23 mouse cellular contexts compared by ENCODE assay signal in the genomic region with DNA sequence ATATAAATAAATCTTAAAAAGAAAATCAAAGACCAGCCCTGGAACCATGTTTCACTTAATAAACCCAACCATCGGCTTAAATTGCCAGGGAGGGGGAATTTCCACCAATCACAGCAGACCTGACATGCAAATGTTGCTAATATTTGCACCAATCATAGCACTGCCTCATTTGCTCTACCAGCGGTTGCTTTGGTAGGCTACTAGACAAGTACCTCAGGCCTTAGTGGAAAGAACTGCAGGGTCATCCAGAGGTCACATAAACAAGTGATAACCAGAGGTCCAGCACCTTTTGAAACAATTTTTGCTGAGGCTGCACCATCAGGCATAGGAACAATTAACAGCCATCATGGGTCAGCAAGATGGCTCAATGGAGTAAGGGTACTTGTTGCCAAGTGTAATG. TPM values are rescaled to one million over a fixed set of nuclear protein-coding genes. Genes with fewer than 3 reads are reported as not detected.
DNase-seq lines count a peak whose midpoint lies in the region; ATAC-seq and TF ChIP-seq lines count a peak whose summit lies in the region.
"Had no signal": no experiment of that assay in that cellular context is flagged by ENCODE, and none has a peak within 500 bp of the region (broad histone marks: within the 10 kb centered on the region; RNA-seq: fewer than 3 reads in every experiment).

No protein-coding gene starts in this region.

- peaks cover 4% of the 10 kb centered on the region; the same call in 1 of the 2 replicates for H3K36me3 ChIP-seq in liver, adult 2 months (ENCODE audit: control insufficient read depth, insufficient read depth, low read length)
- peaks cover 8% of the 10 kb centered on the region; the same call in 1 of the 2 replicates for H3K36me3 ChIP-seq in forebrain, embryonic 14.5 days (ENCODE audit: control insufficient read depth, insufficient read depth, low read length)
- H3K36me3 ChIP-seq: heart, embryonic 15.5 days had no signal

- no peak overlapping the region for H3K4me3 ChIP-seq in liver, adult 2 months (ENCODE audit: insufficient read depth, low read depth, low read length)
- H3K4me3 ChIP-seq in forebrain, embryonic 14.5 days (ENCODE audit: low read depth, low read length), result no peak overlapping the region
- H3K4me3 ChIP-seq: embryonic facial prominence, embryonic 12.5 days; heart, adult 2 months; heart, embryonic 15.5 days had no signal

- no peak for TF ChIP-seq CTCF in liver, adult 2 months (IDR thresholded peaks at IDR 0.05; ENCODE audit: low read depth, low read length)

- H3K9me3 ChIP-seq in forebrain, embryonic 14.5 days (replicated peaks; ENCODE audit: control insufficient read depth, low read length), result no peaks in the 10 kb centered on the region
- H3K9me3 ChIP-seq: embryonic facial prominence, embryonic 12.5 days; heart, embryonic 15.5 days had no signal

- DNase-seq in liver, adult 2 months (ENCODE audit: extremely low read depth, low read depth, low spot score), result peak; percentile 90
- no peak for DNase-seq in liver
- peak; percentile 51 for DNase-seq in ES-CJ7 (ENCODE audit: low read depth, low spot score)
- DNase-seq in R1 (ENCODE audit: low read depth, low spot score), result peak; percentile 65
- no peak for DNase-seq in right cerebral cortex, postnatal 10 days (ENCODE audit: low spot score in 2 of 2)
- DNase-seq in forebrain, embryonic 14.5 days (ENCODE audit: low spot score), result no peak
- no peak for DNase-seq in kidney, adult 11 months
- DNase-seq: adrenal gland, postnatal 14 days; cerebellum, adult 11-12 months; cerebellum, adult 9-10 months; cerebellum, postnatal 25 days; gastrocnemius, postnatal 14 days; heart, adult 2 months; heart, postnatal 14 days had no signal

- H3K27ac ChIP-seq in liver, adult 2 months (replicated peaks; ENCODE audit: insufficient read depth, low read depth, low read length), result peak overlapping the region; percentile 38; the same call in 1 of the 2 replicates
- H3K27ac ChIP-seq in forebrain, embryonic 14.5 days (ENCODE audit: low read depth, low read length), result no peak overlapping the region
- H3K27ac ChIP-seq: embryonic facial prominence, embryonic 12.5 days; heart, adult 2 months; heart, embryonic 15.5 days; hindbrain, embryonic 14.5 days had no signal

- no peak for TF ChIP-seq POLR2A in liver, adult 2 months (IDR thresholded peaks at IDR 0.05; ENCODE audit: extremely low read depth, insufficient read depth, low read length)

- no peak for ATAC-seq in forebrain, embryonic 14.5 days
- ATAC-seq: activated CD4-positive, CD25-positive, alpha-beta regulatory T cell, adult 4 months; forebrain, embryonic 16.5 days had no signal

- peaks cover 14% of the 10 kb centered on the region; the same call in 1 of the 2 replicates for H3K79me2 ChIP-seq in liver, adult 2 months (ENCODE audit: control insufficient read depth, insufficient read depth, low read length)

- no peak overlapping the region for H3K9ac ChIP-seq in liver, adult 2 months (ENCODE audit: low read depth, low read length)
- no peak overlapping the region for H3K9ac ChIP-seq in forebrain, embryonic 14.5 days (ENCODE audit: low read length)
- H3K9ac ChIP-seq: embryonic facial prominence, embryonic 12.5 days; heart, embryonic 15.5 days; hindbrain, embryonic 14.5 days had no signal

- no peaks in the 10 kb centered on the region for H3K27me3 ChIP-seq in liver, adult 2 months (ENCODE audit: control insufficient read depth, insufficient read depth, low read length)
- no peaks in the 10 kb centered on the region for H3K27me3 ChIP-seq in forebrain, embryonic 14.5 days (replicated peaks; ENCODE audit: control insufficient read depth, insufficient read depth, low read length)
- H3K27me3 ChIP-seq: embryonic facial prominence, embryonic 12.5 days; heart, embryonic 15.5 days had no signal

- no peak overlapping the region for H3K4me2 ChIP-seq in forebrain, embryonic 14.5 days (ENCODE audit: low read length)
- H3K4me2 ChIP-seq: embryonic facial prominence, embryonic 12.5 days; heart, embryonic 11.5 days; heart, embryonic 15.5 days; hindbrain, embryonic 14.5 days had no signal

- peaks cover 30% of the 10 kb centered on the region for H3K4me1 ChIP-seq in liver, adult 2 months (ENCODE audit: control insufficient read depth, insufficient read depth, low read length)
- peaks cover 6% of the 10 kb centered on the region for H3K4me1 ChIP-seq in forebrain, embryonic 14.5 days (ENCODE audit: control insufficient read depth, insufficient read depth, low read length)

- WGBS in liver, adult 2 months, result 11% methylated on average over 2 of the region's 2 CpGs
- 75% methylated on average over 2 of the region's 2 CpGs for WGBS in forebrain, embryonic 14.5 days

RNA-seq across cellular contexts. Expression of a gene that starts 2.1 kb away (rescaled TPM):
- 130 and 145 TPM in 2 replicates for total RNA-seq in liver, adult 2 months (2014; rRNA removed)
- polyA plus RNA-seq in liver, adult 2 months (2012; rRNA removed), result 114 and 122 TPM in 2 replicates
- 137 and 144 TPM in 2 replicates for polyA plus RNA-seq in forebrain, embryonic 14.5 days (2014; fragmentation: Nextera tagmentation; extraction: Ambion mirVana)

RNA-seq across cellular contexts. Expression of a gene that starts 44.4 kb away (rescaled TPM):
- not detected in 2 replicates for total RNA-seq in liver, adult 2 months (2014; rRNA removed)
- 0.13 TPM in 1 of 2 replicates, not detected in the other for polyA plus RNA-seq in liver, adult 2 months (2012; rRNA removed)
- 0.18 and 0.77 TPM in 2 replicates for polyA plus RNA-seq in forebrain, embryonic 14.5 days (2014; fragmentation: Nextera tagmentation; extraction: Ambion mirVana)
- total RNA-seq: gastrocnemius, adult 18-20 months; gastrocnemius, postnatal 14 days; heart, adult 2 months; hematopoietic stem cell, adult 5-6 weeks had no signal
- polyA plus RNA-seq: activated CD4-positive, CD25-positive, alpha-beta regulatory T cell, adult 4 months; gonadal fat pad, adult 2 months; heart, adult 2 months; heart, embryonic 15.5 days had no signal

Comparison
In these comparisons a context has a peak if more than half of its experiments do, and no peak if none do; other contexts are left out.
1. DNase-seq: peak in liver, adult 2 months (single experiment), ES-CJ7 (single experiment) and R1 (single experiment); none in liver (single experiment), right cerebral cortex, postnatal 10 days (0 of 2), forebrain, embryonic 14.5 days (single experiment) and kidney, adult 11 months (single experiment).